Mouse (Mus musculus): ENCODE measurements around the gene Arrdc3.

DNA sequence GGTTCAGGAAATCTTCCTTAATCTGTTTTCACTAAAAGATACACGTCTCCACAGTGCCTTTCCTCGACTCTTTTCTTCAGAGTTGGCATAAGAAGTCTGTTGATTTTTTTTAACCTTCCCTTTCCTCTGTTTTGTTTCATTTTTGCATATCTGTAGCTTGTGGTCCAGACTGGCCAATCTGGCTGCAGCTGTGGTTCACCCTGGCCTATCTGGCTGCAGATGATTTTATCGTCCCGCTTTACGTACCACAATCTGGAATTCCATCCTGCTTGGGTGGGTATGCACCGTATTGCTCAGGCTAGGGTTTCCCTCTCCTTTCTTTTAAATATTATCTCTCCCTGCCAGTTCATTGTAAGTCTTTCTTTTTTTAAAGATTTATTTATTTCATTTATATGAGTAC, 37.8 kb downstream of the Arrdc3 start:
- TF ChIP-seq CTCF (IDR thresholded peaks at IDR 0.05; ENCODE audit: low read depth) = no peak
- no peak for TF ChIP-seq EP300 (IDR thresholded peaks at IDR 0.05; ENCODE audit: low read depth)

All from liver, embryonic 14.5 days (tissue).